9 mouse cellular contexts compared by ENCODE assay signal in genomic region chr11:75794602-75795320, GRCm38 (mm10). TPM values are rescaled to one million over a fixed set of nuclear protein-coding genes. Genes with fewer than 3 reads are reported as not detected.
DNase-seq lines count a peak whose midpoint lies in the region; ATAC-seq lines count a peak whose summit lies in the region.
"Had no signal": no experiment of that assay in that cellular context is flagged by ENCODE, and none has a peak within 500 bp of the region (broad histone marks: within the 10 kb centered on the region; RNA-seq: fewer than 3 reads in every experiment).

No protein-coding gene starts in this region.

- H3K27ac ChIP-seq in hindbrain, embryonic 12.5 days: no peak overlapping the region
- H3K27ac ChIP-seq in midbrain, embryonic 12.5 days (replicated peaks): no peak overlapping the region

- H3K36me3 ChIP-seq in hindbrain, embryonic 12.5 days: no peaks in the 10 kb centered on the region
- no peaks in the 10 kb centered on the region for H3K36me3 ChIP-seq in midbrain, embryonic 12.5 days

- H3K9ac ChIP-seq in hindbrain, embryonic 12.5 days: peak overlapping the region; percentile 64
- no peak overlapping the region for H3K9ac ChIP-seq in midbrain, embryonic 12.5 days (replicated peaks)

- 6% methylated on average over 45 of the region's 45 CpGs for WGBS in hindbrain, embryonic 12.5 days
- 6% methylated on average over 45 of the region's 45 CpGs for WGBS in midbrain, embryonic 12.5 days

- H3K4me1 ChIP-seq in hindbrain, embryonic 12.5 days: peaks cover 23% of the 10 kb centered on the region
- H3K4me1 ChIP-seq in midbrain, embryonic 12.5 days: peaks cover 15% of the 10 kb centered on the region

- peaks cover 73% of the 10 kb centered on the region for H3K27me3 ChIP-seq in hindbrain, embryonic 12.5 days
- H3K27me3 ChIP-seq in midbrain, embryonic 12.5 days: peaks cover 75% of the 10 kb centered on the region

- peak; percentile 21 for DNase-seq in gastrocnemius, postnatal 10 days
- DNase-seq in gastrocnemius, postnatal 4 days (ENCODE audit: low spot score in 2 of 2): no peak
- DNase-seq in ZHBTc4 (ENCODE audit: low read depth, low spot score): peak; percentile 40
- no peak for DNase-seq in urinary bladder, postnatal 36 days (ENCODE audit: low spot score in 2 of 2)
- no peak for DNase-seq in urinary bladder, adult 18-20 months (ENCODE audit: low spot score in 2 of 2)
- no peak for DNase-seq in T-cell, adult 2 months (ENCODE audit: low spot score)

- H3K4me2 ChIP-seq in hindbrain, embryonic 12.5 days (replicated peaks): peak overlapping the region; percentile 72
- H3K4me2 ChIP-seq in midbrain, embryonic 12.5 days (replicated peaks): peak overlapping the region; percentile 63

- ATAC-seq in hindbrain, embryonic 12.5 days (ENCODE audit: low FRiP score): no peak
- no peak for ATAC-seq in midbrain, embryonic 12.5 days (ENCODE audit: low FRiP score, low read depth)

- no peaks in the 10 kb centered on the region for H3K9me3 ChIP-seq in hindbrain, embryonic 12.5 days (replicated peaks)
- no peaks in the 10 kb centered on the region for H3K9me3 ChIP-seq in midbrain, embryonic 12.5 days

- peak overlapping the region; percentile 52 for H3K4me3 ChIP-seq in hindbrain, embryonic 12.5 days
- peak overlapping the region; percentile 50 for H3K4me3 ChIP-seq in midbrain, embryonic 12.5 days

RNA-seq across cellular contexts. Expression of gene Doc2b, which starts 1.1 kb away (rescaled TPM):
- 1 to 10 TPM; 1.0 TPM for total RNA-seq in gastrocnemius, postnatal 10 days (2021)
- total RNA-seq in gastrocnemius, postnatal 4 days (2021): 1 to 10 TPM; 1.1 to 1.6 TPM
- polyA plus RNA-seq in hindbrain, embryonic 12.5 days (2016; fragmentation: Nextera tagmentation; extraction: Ambion mirVana): 0.61 and 0.62 TPM in 2 replicates
- 0.50 and 0.59 TPM in 2 replicates for polyA plus RNA-seq in midbrain, embryonic 12.5 days (2016; fragmentation: Nextera tagmentation; extraction: Ambion mirVana)
- total RNA-seq: common myeloid progenitor, adult 5-6 weeks had no signal

Comparison
In these comparisons a context has a peak if more than half of its experiments do, and no peak if none do; other contexts are left out.
1. DNase-seq: peak in gastrocnemius, postnatal 10 days (single experiment) and ZHBTc4 (single experiment); none in gastrocnemius, postnatal 4 days (0 of 2), urinary bladder, postnatal 36 days (0 of 2), urinary bladder, adult 18-20 months (0 of 2) and T-cell, adult 2 months (single experiment).